Mouse (Mus musculus): ENCODE results near the gene Mplkip. TPM values are rescaled to one million over a fixed set of nuclear protein-coding genes. Genes with fewer than 3 reads are reported as not detected.

Mplkip gene
- 28.8 and 29.5 TPM in 2 replicates for polyA plus RNA-seq (2015; fragmentation: Nextera tagmentation; extraction: Ambion mirVana)

DNA sequence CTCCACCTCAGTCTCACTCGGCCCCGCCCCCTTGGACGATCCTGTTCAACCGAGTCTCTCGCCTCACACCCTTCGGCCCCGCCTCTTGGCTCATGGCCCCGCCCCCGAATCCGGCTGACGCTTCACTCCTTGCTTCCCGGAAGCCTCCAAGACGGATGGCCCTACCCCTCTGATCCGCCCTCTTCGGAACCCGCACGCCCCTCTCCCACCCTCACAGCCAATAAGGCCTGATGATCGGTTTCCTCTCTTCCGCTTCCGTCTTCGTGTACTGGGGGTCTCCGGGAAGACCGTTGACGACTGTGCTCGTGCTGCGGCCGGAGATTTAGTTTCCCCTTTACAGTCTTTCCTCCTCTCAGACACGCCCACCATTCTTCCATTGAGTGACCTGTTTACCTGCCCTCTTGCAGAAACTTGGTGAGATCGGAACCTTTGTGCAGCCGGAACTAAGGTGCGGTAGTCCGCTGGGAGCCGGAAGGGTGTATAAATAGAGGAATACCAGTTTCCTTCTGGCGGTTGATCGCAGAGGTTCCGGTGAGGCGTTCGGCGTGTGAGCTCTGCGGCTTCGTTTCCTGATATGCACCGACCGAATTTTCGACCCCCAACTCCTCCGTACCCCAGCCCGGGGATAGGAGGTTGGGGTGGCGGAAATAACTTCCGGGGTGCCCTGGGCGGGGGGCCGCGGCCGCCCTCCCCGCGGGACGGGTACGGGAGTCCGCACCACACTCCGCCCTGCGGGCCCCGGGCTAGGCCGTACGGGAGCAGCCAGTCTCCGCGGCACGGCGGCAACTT is at the start of gene Mplkip, which contains the start of gene Sugct:
Gene Mplkip (plus strand): TSS at position 282 of the 789 bp plus-strand sequence.
Gene Sugct (minus strand): TSS at position 643 of the 789 bp plus-strand sequence.
- peak within 1 kb of the TSS; percentile 94 for H3K9ac ChIP-seq (ENCODE audit: low read length)
- under 1% methylated on average over 65 of the region's 66 CpGs for WGBS
- H3K27me3 ChIP-seq (ENCODE audit: control insufficient read depth, insufficient read depth, low read length): no peaks in the 10 kb centered on the region

DNA sequence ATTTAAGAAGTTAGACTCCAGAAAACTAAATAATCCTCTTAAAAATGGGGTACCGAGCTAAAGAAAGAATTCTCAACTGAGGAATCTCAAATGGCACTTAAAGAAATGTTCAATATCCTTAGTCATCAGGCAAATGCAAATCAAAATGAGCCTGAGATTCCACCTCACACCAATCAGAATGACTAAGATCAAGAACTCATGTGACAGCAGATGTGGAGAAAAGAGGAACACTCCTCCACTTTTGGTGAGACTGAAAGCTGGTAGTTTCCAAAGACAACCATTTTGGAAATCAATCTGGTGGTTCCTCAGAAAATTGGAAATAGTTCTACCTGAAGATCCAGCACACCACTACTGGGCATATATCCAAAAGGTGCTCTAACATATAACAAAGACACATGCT is 27.6 kb upstream of the Mplkip start:
- H3K4me3 ChIP-seq (ENCODE audit: low read length): no peak overlapping the region
- no peaks in the 10 kb centered on the region for H3K36me3 ChIP-seq (ENCODE audit: control insufficient read depth, insufficient read depth)
- H3K9me3 ChIP-seq (replicated peaks; ENCODE audit: control insufficient read depth, low read length): no peaks in the 10 kb centered on the region
- no peak overlapping the region for H3K4me2 ChIP-seq (ENCODE audit: low read depth, low read length)
- H3K9ac ChIP-seq (ENCODE audit: low read length): no peak overlapping the region
- H3K27me3 ChIP-seq (ENCODE audit: control insufficient read depth, insufficient read depth, low read length): no peaks in the 10 kb centered on the region
- H3K27ac ChIP-seq (ENCODE audit: low read length): no peak overlapping the region
- WGBS: 70% methylated on average over 1 of the region's 1 CpGs
- ATAC-seq (replicated peaks; ENCODE audit: extremely low read depth, insufficient read depth, low FRiP score): no peak
- H3K4me1 ChIP-seq (ENCODE audit: control insufficient read depth, insufficient read depth, low read length): no peaks in the 10 kb centered on the region

More for the DNA sequence above, at the start of gene Mplkip, which contains the start of gene Sugct:
- Histone ChIP-seq H3K4me3 (ENCODE audit: low read length) (peak within 1 kb of the TSS; percentile 84), H3K27ac (ENCODE audit: low read length) (peak within 1 kb of the TSS; percentile 98), H3K9me3 (replicated peaks; ENCODE audit: control insufficient read depth, low read length) (no peaks in the 10 kb centered on the region), H3K36me3 (ENCODE audit: control insufficient read depth, insufficient read depth) (no peaks in the 10 kb centered on the region), H3K4me1 (ENCODE audit: control insufficient read depth, insufficient read depth, low read length) (peaks cover 11% of the 10 kb centered on the region), H3K4me2 (ENCODE audit: low read depth, low read length) (peak within 1 kb of the TSS; percentile 83)
- peak; percentile 98 for ATAC-seq (replicated peaks; ENCODE audit: extremely low read depth, insufficient read depth, low FRiP score)

DNA sequence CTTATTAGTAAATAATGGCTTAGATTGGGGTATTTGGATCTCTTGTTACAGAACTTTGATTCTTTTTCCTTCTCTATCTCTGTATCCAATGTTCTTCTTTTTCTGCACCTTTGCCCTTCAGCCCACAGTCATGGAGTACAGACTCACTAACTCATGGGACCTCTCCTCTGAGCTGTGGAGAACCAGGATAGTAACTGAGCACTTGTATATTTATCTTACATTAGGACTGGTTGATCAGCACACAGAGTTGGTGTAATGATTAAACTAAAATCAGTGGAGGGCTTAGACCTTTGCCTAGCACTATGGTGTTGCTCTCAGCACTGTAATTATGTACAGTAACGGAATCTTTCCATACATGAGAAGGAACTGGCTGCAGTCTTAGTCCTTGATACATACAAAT is 23.9 kb upstream of the Mplkip start:
- no peak for ATAC-seq (replicated peaks; ENCODE audit: extremely low read depth, insufficient read depth, low FRiP score)
- no peaks in the 10 kb centered on the region for H3K27me3 ChIP-seq (ENCODE audit: control insufficient read depth, insufficient read depth, low read length)
- H3K4me3 ChIP-seq (ENCODE audit: low read length): no peak overlapping the region
- H3K4me1 ChIP-seq (ENCODE audit: control insufficient read depth, insufficient read depth, low read length): no peaks in the 10 kb centered on the region
- H3K9ac ChIP-seq (ENCODE audit: low read length): no peak overlapping the region
- H3K27ac ChIP-seq (ENCODE audit: low read length): no peak overlapping the region
- no peak overlapping the region for H3K4me2 ChIP-seq (ENCODE audit: low read depth, low read length)
- no peaks in the 10 kb centered on the region for H3K9me3 ChIP-seq (replicated peaks; ENCODE audit: control insufficient read depth, low read length)
- H3K36me3 ChIP-seq (ENCODE audit: control insufficient read depth, insufficient read depth): no peaks in the 10 kb centered on the region
- 67% methylated on average over 1 of the region's 1 CpGs for WGBS

DNA sequence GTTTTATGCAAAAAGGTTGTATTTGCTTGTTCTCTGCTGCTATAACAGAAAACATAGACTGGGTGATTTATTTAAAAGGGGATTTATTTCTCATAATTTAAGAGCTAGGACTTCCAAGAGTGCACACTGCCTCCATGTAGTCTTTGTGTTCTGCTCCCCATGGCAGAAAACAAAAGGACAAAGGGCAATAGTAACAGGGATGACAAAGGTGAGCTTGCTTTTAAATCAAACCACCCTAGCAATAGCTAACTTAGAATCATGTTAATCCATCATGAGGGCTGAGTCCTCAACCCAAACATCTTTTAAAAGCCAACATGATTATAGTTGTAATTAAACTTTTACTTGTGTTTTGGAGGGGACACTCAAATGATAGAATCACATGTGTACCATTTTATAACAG is 5.5 kb upstream of the Mplkip start:
- no peak overlapping the region for H3K4me2 ChIP-seq (ENCODE audit: low read depth, low read length)
- no peak overlapping the region for H3K27ac ChIP-seq (ENCODE audit: low read length)
- no peak overlapping the region for H3K9ac ChIP-seq (ENCODE audit: low read length)
- no peaks in the 10 kb centered on the region for H3K9me3 ChIP-seq (replicated peaks; ENCODE audit: control insufficient read depth, low read length)
- ATAC-seq (replicated peaks; ENCODE audit: extremely low read depth, insufficient read depth, low FRiP score): no peak
- H3K36me3 ChIP-seq (ENCODE audit: control insufficient read depth, insufficient read depth): no peaks in the 10 kb centered on the region
- H3K4me1 ChIP-seq (ENCODE audit: control insufficient read depth, insufficient read depth, low read length): peaks cover 7% of the 10 kb centered on the region; the same call in 1 of the 2 replicates
- H3K4me3 ChIP-seq (ENCODE audit: low read length): no peak overlapping the region
- no peaks in the 10 kb centered on the region for H3K27me3 ChIP-seq (ENCODE audit: control insufficient read depth, insufficient read depth, low read length)

DNA sequence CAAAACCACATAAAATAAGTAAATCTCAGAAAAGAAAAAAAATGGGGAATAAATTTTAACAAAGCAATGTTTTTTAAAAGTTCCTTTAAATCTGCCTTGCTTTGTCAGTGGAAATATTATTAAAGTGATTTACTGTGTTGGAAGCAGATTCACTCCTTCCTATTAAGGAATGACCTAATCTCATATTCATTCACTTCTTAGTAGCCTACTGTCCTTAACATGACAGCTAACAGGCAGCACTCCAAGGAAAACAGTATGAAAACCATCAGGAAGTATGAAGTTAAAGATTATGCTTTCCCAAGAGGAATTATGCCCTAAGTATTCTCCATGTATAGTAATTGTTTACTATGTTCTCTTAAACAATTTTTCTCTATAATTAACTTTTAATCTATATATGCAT is 4.3 kb upstream of the Mplkip start:
- no peak for ATAC-seq (replicated peaks; ENCODE audit: extremely low read depth, insufficient read depth, low FRiP score)
- H3K36me3 ChIP-seq (ENCODE audit: control insufficient read depth, insufficient read depth): no peaks in the 10 kb centered on the region
- H3K4me2 ChIP-seq (ENCODE audit: low read depth, low read length): no peak overlapping the region
- H3K4me3 ChIP-seq (ENCODE audit: low read length): no peak overlapping the region
- H3K9ac ChIP-seq (ENCODE audit: low read length): no peak overlapping the region
- H3K27ac ChIP-seq (ENCODE audit: low read length): no peak overlapping the region
- H3K4me1 ChIP-seq (ENCODE audit: control insufficient read depth, insufficient read depth, low read length): peaks cover 7% of the 10 kb centered on the region; the same call in 1 of the 2 replicates
- no peaks in the 10 kb centered on the region for H3K9me3 ChIP-seq (replicated peaks; ENCODE audit: control insufficient read depth, low read length)
- no peaks in the 10 kb centered on the region for H3K27me3 ChIP-seq (ENCODE audit: control insufficient read depth, insufficient read depth, low read length)

DNA sequence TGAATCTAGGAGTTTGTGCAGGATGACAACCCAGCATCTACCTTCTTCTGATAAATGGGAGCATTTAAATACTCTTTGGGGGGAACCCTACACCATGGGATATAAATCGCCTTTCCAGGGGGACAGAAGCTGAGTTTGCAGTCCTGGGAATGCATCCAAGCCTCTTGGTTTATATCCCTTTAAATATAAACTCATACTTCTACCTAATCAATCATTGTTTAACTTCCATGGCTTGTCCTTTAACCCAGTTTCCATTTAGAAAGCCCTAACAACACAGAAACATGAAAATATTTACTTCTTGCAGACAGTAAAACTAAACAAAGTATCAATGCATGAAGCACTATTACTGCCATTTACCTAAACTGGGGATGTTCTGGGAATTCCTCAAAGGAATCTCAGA is 3.6 kb upstream of the Mplkip start:
- H3K36me3 ChIP-seq (ENCODE audit: control insufficient read depth, insufficient read depth): no peaks in the 10 kb centered on the region
- H3K4me1 ChIP-seq (ENCODE audit: control insufficient read depth, insufficient read depth, low read length): peaks cover 7% of the 10 kb centered on the region; the same call in 1 of the 2 replicates
- H3K4me3 ChIP-seq (ENCODE audit: low read length): no peak overlapping the region
- no peak for ATAC-seq (replicated peaks; ENCODE audit: extremely low read depth, insufficient read depth, low FRiP score)
- H3K27ac ChIP-seq (ENCODE audit: low read length): no peak overlapping the region
- H3K4me2 ChIP-seq (ENCODE audit: low read depth, low read length): no peak overlapping the region
- no peaks in the 10 kb centered on the region for H3K9me3 ChIP-seq (replicated peaks; ENCODE audit: control insufficient read depth, low read length)
- WGBS: 80% methylated on average over 1 of the region's 1 CpGs
- no peak overlapping the region for H3K9ac ChIP-seq (ENCODE audit: low read length)
- H3K27me3 ChIP-seq (ENCODE audit: control insufficient read depth, insufficient read depth, low read length): no peaks in the 10 kb centered on the region

DNA sequence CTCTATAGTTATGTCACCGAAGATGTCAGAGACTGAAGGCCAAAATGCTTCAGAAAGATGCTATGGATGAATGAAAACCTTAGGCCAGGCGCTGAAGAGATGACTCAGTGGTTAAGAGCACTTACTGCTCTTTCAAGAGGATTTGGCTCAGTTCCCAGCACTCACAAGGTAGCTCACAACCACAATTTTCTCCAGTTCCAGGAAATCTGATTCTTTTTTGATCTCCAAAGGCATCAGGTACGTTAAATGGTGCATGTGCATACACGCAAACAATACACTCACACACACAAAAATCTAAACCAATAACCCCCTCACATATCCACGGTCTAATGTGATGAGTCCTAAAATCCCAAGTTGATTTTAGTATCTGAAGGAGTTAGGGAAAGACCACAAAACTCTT is 1.2 kb upstream of the Mplkip start:
- Histone ChIP-seq H3K4me2 (ENCODE audit: low read depth, low read length) (peak overlapping the region; percentile 71), H3K9ac (ENCODE audit: low read length) (peak overlapping the region; percentile 83; the same call in 1 of the 2 replicates), H3K4me3 (ENCODE audit: low read length) (no peak overlapping the region; the same call in 1 of the 2 replicates), H3K9me3 (replicated peaks; ENCODE audit: control insufficient read depth, low read length) (no peaks in the 10 kb centered on the region), H3K4me1 (ENCODE audit: control insufficient read depth, insufficient read depth, low read length) (peaks cover 14% of the 10 kb centered on the region), H3K27ac (ENCODE audit: low read length) (no peak overlapping the region), H3K27me3 (ENCODE audit: control insufficient read depth, insufficient read depth, low read length) (no peaks in the 10 kb centered on the region), H3K36me3 (ENCODE audit: control insufficient read depth, insufficient read depth) (no peaks in the 10 kb centered on the region)
- WGBS: 58% methylated on average over 5 of the region's 5 CpGs
- no peak for ATAC-seq (replicated peaks; ENCODE audit: extremely low read depth, insufficient read depth, low FRiP score)

DNA sequence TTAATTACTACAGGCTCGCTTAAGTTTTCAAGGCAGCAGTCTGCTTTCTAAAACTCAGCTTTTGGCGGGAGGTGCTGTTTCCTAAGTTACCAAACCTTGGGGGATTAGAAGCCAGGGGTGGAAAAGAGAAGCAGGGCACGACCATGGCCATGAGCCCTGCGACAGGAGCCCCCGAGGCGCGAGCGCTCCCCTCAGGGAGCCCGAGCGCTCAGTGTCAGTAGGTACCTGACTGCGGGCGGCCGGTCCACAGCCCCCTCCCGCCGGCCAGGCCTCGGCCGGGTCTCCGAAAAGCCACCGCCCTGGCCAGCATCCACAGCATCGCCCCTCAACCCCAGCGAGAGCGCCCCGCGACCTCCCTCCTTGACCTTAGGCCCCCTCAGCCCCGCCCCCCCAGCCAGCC is 578 bp upstream of the Mplkip start:
- H3K4me1 ChIP-seq (ENCODE audit: control insufficient read depth, insufficient read depth, low read length): peaks cover 14% of the 10 kb centered on the region
- ATAC-seq (replicated peaks; ENCODE audit: extremely low read depth, insufficient read depth, low FRiP score): peak; percentile 75
- H3K27ac ChIP-seq (ENCODE audit: low read length): peak overlapping the region; percentile 89
- peak overlapping the region; percentile 83 for H3K9ac ChIP-seq (ENCODE audit: low read length)
- H3K4me3 ChIP-seq (ENCODE audit: low read length): peak overlapping the region; percentile 75
- 0% methylated on average over 21 of the region's 25 CpGs for WGBS
- no peaks in the 10 kb centered on the region for H3K36me3 ChIP-seq (ENCODE audit: control insufficient read depth, insufficient read depth)
- H3K9me3 ChIP-seq (replicated peaks; ENCODE audit: control insufficient read depth, low read length): no peaks in the 10 kb centered on the region
- peak overlapping the region; percentile 71 for H3K4me2 ChIP-seq (ENCODE audit: low read depth, low read length)
- H3K27me3 ChIP-seq (ENCODE audit: control insufficient read depth, insufficient read depth, low read length): no peaks in the 10 kb centered on the region

DNA sequence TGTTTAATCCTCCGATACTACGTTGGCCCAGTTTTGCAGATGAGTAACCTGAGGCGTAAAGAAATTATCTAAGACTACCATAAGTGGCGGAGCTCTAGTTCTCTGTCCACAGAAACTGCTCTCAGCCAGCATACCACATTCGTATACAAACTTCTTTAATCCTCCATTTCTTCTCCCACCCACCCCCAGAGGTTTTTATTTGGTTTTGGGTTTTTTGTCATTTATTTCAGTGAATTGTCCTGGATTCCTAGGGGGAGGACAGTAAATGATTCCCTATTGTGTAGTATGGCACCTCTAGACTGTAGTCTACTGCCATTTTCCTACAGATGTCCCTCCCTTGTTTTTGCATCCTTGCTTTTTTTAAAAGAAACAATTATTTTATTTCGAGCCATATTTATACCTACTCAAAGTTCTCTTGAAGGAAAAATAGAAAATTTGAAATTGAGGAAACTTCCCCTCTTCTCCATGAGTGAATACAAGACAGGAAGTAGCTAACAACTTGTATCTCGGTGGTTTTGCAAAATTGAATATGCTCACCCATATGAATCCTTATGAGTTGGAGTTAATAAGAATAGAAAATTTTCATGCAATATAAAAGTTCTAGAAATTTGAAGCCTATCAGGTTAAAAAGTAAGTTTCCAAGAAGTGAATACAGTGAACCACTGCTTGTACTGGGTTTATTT is 1.0 kb downstream of the Mplkip start:
- peak overlapping the region; percentile 83 for H3K4me2 ChIP-seq (ENCODE audit: low read depth, low read length)
- no peaks in the 10 kb centered on the region for H3K36me3 ChIP-seq (ENCODE audit: control insufficient read depth, insufficient read depth)
- peak overlapping the region; percentile 98 for H3K27ac ChIP-seq (ENCODE audit: low read length)
- no peaks in the 10 kb centered on the region for H3K27me3 ChIP-seq (ENCODE audit: control insufficient read depth, insufficient read depth, low read length)
- no peaks in the 10 kb centered on the region for H3K9me3 ChIP-seq (replicated peaks; ENCODE audit: control insufficient read depth, low read length)
- peaks cover 11% of the 10 kb centered on the region for H3K4me1 ChIP-seq (ENCODE audit: control insufficient read depth, insufficient read depth, low read length)
- WGBS: 9% methylated on average over 7 of the region's 7 CpGs
- H3K4me3 ChIP-seq (ENCODE audit: low read length): peak overlapping the region; percentile 84
- peak overlapping the region; percentile 94 for H3K9ac ChIP-seq (ENCODE audit: low read length)
- ATAC-seq (replicated peaks; ENCODE audit: extremely low read depth, insufficient read depth, low FRiP score): no peak

Measured in heart, embryonic 16.5 days (tissue).